Mouse (Mus musculus): ENCODE results near the gene Grid2.

Grid2 gene

DNA sequence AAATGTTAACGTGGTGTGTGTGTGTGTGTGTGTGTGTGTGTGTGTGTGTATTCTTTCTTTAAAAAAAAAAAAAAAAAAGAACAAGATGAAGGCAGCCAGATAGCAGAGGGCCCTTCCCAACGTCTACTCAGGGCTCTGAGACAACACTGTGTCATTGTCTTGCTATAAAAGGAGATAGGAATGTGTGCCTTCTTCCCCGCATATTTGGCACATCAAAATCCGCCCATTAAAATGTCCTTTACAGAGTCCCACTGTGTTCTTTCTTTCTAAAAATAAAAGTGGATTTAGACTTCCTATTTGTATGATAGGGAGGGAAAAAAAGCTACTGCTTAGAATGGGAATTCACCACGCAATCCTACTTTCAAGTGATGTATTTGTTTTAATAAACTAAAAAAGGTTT lies 691.0 kb downstream of the Grid2 start:
- in situ Hi-C loops (cut with MboI; ENCODE audit: low pct_unique_long_range_greater_than_20kb in 1 of 2, low sequenced_read_pairs in 2 of 2, unreplicated experiment in 1 of 2): no loop called here

DNA sequence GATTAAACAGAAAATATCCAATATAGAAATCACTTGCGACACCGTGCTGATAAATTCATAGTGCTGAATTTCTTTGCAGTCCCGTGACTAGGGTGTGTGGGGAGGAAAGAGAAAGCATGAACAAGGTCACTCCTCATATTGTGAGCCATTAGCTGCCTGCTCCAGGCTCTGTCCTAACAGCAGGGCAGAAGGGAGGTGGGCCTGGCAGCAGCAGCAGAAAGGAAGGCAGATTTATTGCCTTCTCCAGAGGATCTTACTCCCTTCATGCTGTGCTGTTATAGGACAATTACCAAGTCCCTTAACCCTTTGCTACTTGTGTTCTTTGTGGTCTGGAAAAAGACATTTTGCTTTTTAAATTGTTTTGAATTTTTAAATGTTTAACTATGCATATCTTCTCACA lies 708.1 kb downstream of the Grid2 start:
- in situ Hi-C loops (cut with MboI; ENCODE audit: low pct_unique_long_range_greater_than_20kb in 1 of 2, low sequenced_read_pairs in 2 of 2, unreplicated experiment in 1 of 2): no loop called here

DNA sequence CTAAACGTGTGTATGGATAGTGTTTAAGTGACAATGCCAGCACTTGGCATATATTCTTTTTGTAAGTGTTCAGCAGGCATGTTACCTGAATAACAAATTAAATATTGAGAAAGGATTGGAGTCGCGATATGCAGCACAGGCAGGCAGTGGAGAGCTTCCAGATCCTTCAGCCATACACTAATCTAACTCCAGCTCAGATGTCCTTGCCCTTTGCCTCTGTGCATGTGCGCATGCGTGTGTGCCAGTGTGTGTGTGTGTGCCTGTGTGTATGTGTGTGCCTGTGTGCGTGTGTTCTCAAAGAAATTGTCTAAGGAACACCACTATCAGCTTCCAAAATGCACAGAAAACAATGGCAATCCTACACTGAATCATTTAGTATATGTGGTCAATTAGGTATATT lies 708.6 kb downstream of the Grid2 start:
- in situ Hi-C loops (cut with MboI; ENCODE audit: low pct_unique_long_range_greater_than_20kb in 1 of 2, low sequenced_read_pairs in 2 of 2, unreplicated experiment in 1 of 2): no loop called here

DNA sequence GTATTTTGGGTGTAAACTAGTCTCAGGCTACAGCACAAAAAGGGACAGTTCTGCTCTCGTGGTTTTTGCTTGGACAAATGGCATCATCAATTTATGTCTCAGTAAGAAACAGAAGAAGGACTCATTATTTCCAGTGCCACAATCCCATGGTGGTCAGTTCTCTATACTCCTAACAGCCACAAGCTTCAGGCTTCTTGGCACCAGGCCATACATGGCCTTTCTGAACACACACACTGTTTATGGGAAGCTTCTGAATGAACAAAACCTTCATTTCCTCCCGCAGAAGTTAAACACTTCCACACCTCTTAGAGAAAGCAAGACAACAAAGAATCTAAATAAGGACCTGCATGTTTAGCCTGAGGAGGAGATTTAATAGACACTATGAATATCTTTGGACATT lies 709.1 kb downstream of the Grid2 start:
- in situ Hi-C loops (cut with MboI; ENCODE audit: low pct_unique_long_range_greater_than_20kb in 1 of 2, low sequenced_read_pairs in 2 of 2, unreplicated experiment in 1 of 2): no loop called here

DNA sequence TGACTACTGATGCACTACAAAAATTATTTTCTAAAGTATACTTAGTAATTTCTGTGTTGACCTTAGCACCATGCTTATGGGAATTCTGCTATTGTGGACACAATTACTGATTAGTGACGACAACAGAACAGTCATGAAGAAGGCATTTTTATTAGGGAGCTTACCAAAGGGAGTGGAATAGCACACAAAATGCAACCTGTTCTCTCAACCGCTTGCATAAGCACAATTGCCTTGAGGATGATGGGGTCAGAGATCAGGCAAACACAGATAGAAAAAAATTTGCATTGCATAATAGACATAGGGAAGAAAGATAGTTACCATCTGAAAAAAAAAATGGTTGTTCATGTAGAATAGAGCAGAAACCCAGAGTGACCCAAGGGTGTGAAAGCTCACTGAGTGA lies 790.4 kb downstream of the Grid2 start:
- in situ Hi-C loops (cut with MboI; ENCODE audit: low pct_unique_long_range_greater_than_20kb in 1 of 2, low sequenced_read_pairs in 2 of 2, unreplicated experiment in 1 of 2): no loop called here

DNA sequence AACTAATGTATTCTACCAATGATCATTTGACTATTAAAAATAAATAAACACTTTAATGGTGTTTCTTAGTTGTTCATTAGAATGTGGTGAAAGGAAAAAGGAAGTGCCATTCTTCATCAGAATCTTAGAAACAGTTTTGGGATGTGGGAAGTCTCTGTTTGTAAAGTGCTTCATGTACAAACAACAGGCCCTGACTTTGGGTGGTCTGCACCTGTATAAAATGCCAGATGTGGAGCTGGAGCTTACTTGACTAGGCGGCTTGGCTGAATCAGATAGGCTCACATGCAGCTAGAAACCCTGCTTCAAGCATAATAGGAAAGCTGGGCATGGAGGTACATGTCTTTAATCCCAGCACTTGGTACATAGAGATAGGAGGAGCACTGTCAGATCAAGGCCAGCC lies 791.1 kb downstream of the Grid2 start:
- in situ Hi-C loops (cut with MboI; ENCODE audit: low pct_unique_long_range_greater_than_20kb in 1 of 2, low sequenced_read_pairs in 2 of 2, unreplicated experiment in 1 of 2): no loop called here

DNA sequence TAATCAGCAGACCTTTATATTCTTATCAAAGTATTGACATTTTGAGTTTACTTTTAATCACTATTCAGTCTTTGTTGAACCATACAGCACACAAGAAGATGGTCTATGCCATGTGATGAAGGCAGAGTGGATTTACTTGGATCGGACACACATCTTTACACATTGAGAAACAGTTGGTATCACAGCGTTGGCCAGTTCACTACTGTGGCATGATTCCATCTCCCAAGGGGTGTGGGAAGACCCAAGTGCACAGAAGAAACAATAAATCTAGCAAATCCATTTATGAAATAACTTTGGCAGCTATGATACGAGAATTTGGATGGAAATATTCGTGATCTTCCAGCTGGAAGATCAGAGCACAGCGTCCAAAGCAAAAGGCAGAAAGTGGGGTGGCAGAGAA lies 792.3 kb downstream of the Grid2 start:
- in situ Hi-C loops (cut with MboI; ENCODE audit: low pct_unique_long_range_greater_than_20kb in 1 of 2, low sequenced_read_pairs in 2 of 2, unreplicated experiment in 1 of 2): no loop called here

DNA sequence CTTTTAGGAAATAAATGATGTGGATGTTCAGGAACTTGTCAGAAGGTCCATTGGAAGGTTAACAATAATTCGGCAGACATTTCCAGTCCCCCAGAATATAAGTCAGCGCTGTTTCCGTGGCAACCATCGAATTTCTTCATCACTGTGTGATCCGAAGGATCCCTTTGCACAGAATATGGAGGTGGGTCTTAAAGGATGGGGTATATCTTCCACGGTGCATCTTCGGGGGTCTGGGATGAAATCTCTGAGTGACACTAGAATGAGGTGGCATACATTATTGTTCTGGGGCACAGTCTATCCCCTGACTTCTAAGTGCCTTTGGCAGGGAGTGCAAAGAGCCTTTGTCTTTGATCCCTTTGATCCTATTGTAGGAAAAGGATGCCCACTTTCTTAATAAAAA lies 808.2 kb downstream of the Grid2 start:
- in situ Hi-C loops (cut with MboI; ENCODE audit: low pct_unique_long_range_greater_than_20kb in 1 of 2, low sequenced_read_pairs in 2 of 2, unreplicated experiment in 1 of 2): no loop called here

DNA sequence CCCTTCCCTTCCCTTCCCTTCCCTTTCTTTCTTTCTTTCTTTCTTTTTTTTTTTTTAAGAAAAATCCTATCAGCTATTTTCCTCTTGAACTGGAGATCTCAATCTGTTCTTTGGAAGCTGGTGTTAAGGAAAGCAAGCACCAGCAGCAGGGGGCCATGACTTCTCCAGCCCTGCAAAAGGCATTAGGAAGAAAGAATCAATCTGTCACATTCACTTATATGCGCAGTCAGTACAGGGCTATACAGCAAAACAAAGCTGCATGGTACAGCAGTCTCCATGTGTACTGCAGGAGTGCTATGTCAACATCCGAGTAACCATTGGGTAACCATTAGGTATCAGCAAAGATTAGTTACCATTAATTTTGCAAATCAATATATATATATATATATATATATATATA lies 809.0 kb downstream of the Grid2 start:
- in situ Hi-C loops (cut with MboI; ENCODE audit: low pct_unique_long_range_greater_than_20kb in 1 of 2, low sequenced_read_pairs in 2 of 2, unreplicated experiment in 1 of 2): no loop called here

DNA sequence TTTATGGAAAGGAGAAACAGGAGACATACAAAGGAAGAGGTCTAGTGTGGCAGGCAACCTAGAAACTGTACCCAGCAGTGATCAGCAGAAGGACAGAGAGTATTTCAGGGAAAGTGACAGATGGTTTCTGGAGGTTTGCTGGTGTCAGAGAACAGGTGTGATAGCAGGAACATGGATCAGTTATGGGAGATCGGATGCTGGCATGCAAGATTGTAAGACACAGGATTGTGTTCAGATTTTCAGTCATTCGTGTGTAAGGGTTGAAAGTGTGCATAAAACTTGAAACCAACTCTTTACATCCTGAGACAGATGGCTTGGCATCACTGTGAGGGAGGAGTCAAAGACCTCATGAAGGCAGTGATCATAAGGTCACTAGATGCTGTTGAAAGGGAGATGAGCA lies 817.7 kb downstream of the Grid2 start:
- in situ Hi-C loops (cut with MboI; ENCODE audit: low pct_unique_long_range_greater_than_20kb in 1 of 2, low sequenced_read_pairs in 2 of 2, unreplicated experiment in 1 of 2): no loop called here

DNA sequence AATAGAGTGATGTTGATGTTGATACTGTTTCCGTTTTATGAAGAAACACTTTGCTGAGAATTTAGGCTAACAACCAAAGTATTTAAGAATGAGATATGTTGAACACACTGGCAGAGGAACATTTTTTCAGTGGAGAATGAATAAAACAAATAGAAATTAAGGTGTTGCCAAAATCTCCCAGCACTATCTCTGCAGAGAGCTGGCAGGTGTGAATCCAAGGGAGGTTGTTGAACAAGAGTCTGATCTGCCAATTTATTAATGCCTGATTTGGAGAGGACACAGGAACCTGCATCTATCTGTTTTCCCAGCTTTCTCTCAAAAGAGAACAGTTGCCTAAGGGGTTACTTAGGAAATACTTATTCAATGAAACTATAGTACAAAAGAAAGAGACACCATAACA lies 822.2 kb downstream of the Grid2 start:
- in situ Hi-C loops (cut with MboI; ENCODE audit: low pct_unique_long_range_greater_than_20kb in 1 of 2, low sequenced_read_pairs in 2 of 2, unreplicated experiment in 1 of 2): no loop called here

DNA sequence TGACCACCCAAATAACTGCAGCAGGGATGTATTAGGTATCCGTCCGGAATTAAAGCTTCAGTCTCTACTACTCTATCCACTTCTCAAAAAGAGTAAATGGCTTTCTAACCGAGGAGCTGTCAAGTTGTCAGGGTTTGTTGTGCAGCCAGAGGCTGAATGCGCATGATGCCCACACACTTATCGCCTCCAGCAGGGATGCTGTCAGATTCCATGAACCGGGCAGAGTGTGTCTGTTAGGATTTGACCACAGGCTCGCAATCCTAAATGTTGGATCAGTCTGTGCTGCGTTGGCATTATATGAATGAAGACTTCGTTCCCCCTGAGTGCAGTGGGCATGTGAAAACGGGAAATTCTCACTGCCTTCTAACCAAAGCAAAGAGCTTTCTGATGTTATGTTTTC lies 843.0 kb downstream of the Grid2 start:
- in situ Hi-C loops (cut with MboI; ENCODE audit: low pct_unique_long_range_greater_than_20kb in 1 of 2, low sequenced_read_pairs in 2 of 2, unreplicated experiment in 1 of 2): no loop called here

DNA sequence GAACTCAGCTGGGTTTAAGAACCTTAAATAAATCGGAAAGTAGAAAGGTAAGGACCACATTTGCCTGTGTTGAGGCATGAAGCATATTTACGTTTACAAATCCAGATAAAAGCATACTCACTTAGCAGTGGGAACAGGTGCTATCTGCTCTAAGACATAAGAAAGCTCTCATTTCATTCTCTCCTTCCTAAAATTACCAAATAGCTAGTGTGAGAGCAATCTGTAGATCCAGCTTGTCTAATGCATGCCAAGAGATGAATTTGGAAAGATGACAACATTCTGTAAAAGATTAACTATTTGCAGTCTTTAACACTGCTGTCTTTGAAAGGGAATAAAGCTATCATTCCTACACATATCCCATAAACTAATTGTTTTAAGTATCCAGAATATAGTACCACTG lies 858.9 kb downstream of the Grid2 start:
- in situ Hi-C loops (cut with MboI; ENCODE audit: low pct_unique_long_range_greater_than_20kb in 1 of 2, low sequenced_read_pairs in 2 of 2, unreplicated experiment in 1 of 2): no loop called here

DNA sequence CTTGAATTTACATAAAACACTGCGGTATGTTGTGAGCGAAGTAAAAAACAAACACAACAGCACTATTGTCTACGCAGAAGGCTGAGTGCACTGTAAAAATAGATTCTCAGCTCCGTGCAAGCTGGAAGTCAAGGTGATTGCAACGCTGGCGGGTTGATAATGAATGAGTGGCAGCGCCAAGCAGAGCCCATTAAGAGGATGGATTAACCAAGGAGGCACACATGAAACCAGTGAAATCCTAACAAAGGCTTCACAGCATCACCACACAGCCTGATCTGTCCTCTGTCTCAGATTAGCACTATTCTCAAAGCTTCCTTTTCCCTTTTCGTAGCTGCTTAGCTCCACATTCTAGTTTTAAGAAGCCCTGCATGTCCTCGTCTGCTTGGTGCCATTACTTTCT lies 880.6 kb downstream of the Grid2 start:
- in situ Hi-C loops (cut with MboI; ENCODE audit: low pct_unique_long_range_greater_than_20kb in 1 of 2, low sequenced_read_pairs in 2 of 2, unreplicated experiment in 1 of 2): no loop called here

DNA sequence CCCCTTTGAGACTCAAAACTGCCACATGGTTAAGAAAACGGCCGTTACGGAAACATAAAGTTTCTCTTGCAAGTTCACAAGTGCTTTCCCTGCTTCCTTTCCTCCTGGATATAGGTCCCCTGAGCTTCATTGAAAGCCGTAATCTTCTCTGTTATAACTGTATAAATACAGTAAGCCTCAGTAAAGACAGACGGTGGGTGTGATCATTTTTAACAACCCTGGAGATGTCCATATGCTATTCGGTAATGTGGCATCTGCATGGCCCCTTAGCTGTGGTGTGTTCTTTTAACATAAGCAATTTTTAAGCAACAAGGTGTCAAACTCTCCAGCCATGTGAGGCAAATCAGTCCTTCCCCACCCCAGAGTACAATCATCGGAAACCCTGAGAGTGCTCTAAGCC lies 892.9 kb downstream of the Grid2 start:
- in situ Hi-C loops (cut with MboI; ENCODE audit: low pct_unique_long_range_greater_than_20kb in 1 of 2, low sequenced_read_pairs in 2 of 2, unreplicated experiment in 1 of 2): no loop called here

DNA sequence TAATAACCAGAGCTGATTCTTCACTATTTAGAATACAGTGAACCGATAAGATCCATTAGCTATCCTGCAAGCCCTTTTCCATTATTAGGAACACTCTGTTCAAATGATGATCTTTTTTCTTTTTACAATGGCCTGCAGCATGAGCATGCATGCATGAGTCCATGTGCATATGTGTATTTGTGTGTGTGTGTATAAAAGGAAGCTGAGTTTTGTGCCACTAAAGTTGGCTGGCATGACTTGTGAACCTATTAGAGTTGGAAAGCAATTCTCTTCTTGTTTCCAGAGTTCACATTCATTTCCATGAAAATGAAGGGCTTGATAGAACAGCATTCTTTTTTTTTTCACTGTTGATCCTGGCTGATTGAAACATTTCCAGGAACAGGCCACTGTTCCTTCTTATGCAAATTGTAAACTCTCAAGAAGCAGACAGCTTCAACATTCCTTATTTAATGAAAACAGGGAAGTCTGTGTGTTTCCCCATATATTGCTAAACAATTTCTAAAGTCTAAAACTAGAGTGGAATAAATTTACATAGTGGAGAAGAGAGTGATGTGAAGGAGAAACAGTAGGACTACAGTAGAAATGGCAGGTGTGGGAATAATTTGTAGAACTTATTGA lies 919.4 kb downstream of the Grid2 start:
- in situ Hi-C loops (cut with MboI; ENCODE audit: low pct_unique_long_range_greater_than_20kb in 1 of 2, low sequenced_read_pairs in 2 of 2, unreplicated experiment in 1 of 2): no loop called here

DNA sequence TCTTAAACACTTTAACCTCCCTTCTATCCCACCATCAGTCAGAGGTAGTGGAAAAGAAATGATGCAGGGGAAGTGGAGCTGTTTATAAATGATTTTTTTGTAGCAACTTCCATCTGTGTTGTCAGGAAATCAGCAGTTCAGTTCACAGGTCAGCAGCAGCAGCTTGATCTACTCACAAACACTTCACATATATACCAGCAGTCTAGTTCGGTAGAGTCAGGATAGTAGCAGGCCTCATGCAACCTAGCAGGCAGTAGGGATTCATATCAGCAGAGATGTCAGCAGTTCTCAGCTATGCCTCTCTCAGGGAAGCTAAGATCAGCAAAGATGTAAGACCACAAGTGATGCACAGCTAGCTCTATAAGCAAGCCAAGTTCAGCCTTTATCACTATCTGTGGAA lies 938.0 kb downstream of the Grid2 start:
- in situ Hi-C loops (cut with MboI; ENCODE audit: low pct_unique_long_range_greater_than_20kb in 1 of 2, low sequenced_read_pairs in 2 of 2, unreplicated experiment in 1 of 2): no loop called here

DNA sequence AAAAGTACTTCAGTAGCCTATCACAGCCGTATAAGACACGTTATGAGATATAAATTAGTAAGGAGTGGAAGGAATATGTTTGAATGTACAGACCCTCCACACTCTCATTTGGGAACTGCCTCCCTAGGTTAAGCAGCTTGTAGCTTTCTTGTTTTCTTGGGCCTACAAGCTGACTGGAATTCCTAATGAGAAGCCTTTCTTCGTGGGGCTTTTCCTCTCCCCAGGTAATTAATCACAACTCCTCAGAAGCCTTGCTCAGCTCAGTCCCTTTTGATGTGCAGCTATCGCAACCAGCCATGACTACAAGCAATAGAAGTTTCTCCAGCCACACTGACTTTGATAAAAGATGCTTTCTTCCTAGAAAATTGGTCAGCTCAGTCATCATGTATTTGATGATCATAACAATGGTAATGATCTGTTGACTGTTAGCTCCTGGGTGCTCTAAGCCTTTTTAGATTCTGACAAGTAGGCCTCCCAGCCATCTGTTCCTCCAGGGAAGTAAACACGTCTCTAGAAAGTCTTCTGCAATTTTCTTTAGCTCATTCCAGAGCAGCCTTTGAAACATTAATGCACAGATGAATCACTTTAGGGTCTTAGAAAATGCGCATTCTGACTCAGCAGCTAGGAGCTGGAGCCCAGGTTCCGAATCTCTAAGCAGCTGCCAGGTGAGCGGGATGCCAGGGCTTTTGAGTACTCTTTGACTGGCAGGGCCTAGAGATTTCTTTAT lies 946.9 kb downstream of the Grid2 start:
- in situ Hi-C loops (cut with MboI; ENCODE audit: low pct_unique_long_range_greater_than_20kb in 1 of 2, low sequenced_read_pairs in 2 of 2, unreplicated experiment in 1 of 2): no loop called here

DNA sequence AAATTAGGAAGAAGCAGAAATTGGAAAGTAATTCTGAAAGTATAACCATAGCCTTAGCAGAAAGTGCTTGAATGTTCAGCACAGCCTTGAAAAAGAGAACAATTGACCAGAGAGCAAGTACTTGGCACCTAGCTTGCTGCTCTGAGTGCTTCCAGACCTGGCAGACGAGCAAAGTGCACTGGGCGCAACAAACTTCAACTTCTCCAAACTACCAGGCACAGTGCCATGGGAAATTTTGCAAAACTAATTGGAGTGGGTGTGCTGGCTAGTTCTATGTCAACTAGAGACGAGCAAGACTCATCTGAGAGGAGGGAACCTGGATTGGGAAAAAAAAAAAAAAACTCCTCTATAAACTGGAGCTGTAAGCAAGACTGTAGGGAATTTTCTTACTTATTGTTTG lies 980.7 kb downstream of the Grid2 start:
- in situ Hi-C loops (cut with MboI; ENCODE audit: low pct_unique_long_range_greater_than_20kb in 1 of 2, low sequenced_read_pairs in 2 of 2, unreplicated experiment in 1 of 2): no loop called here

DNA sequence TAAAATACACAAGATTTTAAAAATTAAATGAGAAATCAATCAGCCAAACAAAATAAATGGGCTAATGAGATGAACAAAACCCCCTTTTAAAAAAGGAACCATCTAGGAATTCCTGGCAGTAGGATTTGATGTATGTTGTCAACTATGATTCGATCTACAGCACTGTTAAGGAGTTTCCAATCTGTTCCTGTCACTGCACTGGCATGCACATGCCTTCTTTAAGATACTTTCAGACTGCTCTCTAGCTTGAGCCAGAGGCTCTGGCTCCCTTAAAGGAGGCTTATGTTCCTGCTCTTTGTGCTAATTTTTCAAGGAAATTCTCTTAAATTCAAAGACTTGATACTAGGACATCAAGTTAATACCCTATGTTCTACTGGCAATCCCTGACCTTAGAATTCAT lies 984.9 kb downstream of the Grid2 start:
- in situ Hi-C loops (cut with MboI; ENCODE audit: low pct_unique_long_range_greater_than_20kb in 1 of 2, low sequenced_read_pairs in 2 of 2, unreplicated experiment in 1 of 2): no loop called here

DNA sequence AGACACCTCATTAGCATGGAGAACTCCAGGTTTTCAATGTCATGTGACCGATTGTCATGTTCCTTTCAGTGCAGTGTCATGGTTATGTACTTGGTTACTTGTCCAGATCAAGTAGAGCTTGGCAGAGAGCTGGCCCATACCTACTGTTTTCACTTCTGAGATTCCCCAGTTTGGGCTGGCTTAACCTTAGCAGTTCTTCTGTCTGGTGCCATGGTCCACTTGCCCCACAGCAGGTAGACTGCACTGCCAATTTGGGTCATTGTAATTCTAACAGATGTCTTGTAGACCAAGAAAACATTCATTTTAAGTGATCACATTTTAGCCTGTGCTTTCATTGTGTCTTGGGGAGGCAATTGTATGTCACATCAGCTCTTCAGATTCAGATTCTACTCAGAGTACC lies 990.3 kb downstream of the Grid2 start:
- in situ Hi-C loops (cut with MboI; ENCODE audit: low pct_unique_long_range_greater_than_20kb in 1 of 2, low sequenced_read_pairs in 2 of 2, unreplicated experiment in 1 of 2): no loop called here
